Mouse (Mus musculus): ENCODE data around the gene Spon1.

Spon1 gene

DNA sequence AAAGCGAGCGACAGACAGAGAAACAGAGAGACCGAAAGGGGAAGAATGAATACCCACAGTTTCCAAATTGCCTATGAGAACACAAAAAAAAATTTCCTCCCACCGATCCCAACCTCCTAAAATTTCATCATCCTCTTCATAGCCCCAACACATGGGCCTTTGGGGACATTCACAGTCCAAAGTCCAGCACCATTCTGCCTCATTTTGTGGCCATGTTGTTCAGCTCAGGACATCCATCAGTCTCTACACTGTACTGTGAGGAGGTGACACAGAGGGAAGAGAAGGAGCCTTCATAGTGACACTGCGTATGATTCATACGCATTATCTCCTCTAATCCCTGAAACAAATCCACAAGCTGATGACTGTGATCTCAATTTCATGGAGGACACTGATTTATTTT lies 12.7 kb downstream of the Spon1 start:
- no peak for DNase-seq (ENCODE audit: low spot score)

DNA sequence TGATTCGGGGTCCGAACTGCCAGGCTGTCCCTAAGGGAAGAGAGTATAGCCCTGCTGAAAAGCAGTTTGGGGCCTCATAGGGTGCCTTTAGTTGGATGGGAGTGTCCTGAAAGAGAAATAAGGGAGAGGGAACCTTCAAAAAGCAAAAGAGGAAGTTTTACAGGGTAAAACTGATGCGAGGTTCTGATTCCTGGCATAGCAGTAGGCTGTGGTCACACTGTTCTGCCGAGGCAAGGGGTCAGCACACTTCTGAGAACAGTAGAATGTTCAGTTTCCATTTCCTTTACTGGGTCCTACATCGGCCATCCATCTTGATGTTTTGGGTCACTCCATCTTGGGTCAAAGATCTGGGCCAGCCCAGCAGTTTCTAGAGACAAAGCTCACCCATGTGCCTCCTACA lies 14.5 kb downstream of the Spon1 start:
- no peak for DNase-seq (ENCODE audit: low spot score)

DNA sequence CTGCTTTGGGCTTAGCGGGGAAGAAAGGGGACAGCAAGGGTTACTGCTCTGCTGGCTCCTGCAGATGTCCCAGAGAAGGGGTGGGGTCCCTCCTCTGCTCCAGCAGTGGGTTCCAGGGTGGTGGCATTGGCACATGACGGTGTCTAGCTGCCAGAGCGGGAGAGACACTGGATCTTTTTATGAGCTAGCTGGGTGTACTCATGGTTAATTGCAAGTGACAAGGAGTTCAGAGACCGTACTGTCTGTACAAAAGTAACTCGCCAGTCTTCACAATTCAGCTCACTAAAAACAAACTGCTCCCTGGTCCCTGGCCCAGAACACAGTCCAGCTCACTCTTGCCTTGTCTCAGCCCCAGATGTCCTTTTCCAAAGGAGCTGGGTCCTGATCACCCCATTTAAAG lies 26.2 kb downstream of the Spon1 start:
- no peak for DNase-seq (ENCODE audit: low spot score)

DNA sequence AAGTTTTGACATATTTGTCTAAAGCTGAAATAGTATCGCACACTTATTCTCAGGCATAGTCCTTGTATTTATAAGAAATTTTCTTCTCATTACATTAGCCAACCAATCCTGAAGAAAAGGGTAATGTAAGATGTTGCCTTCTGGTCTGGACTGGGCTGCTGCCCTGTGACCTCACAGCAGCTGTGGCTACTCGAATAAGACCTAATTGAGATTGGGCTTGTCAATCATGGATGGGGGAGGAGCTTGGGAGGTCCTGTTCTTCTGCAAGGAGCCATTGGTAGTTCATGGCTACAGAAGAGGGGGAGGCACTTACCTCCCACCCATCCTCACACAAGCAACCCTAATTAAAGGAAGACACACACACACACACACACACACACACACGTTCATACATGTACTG lies 27.1 kb downstream of the Spon1 start:
- DNase-seq (ENCODE audit: low spot score) = no peak

DNA sequence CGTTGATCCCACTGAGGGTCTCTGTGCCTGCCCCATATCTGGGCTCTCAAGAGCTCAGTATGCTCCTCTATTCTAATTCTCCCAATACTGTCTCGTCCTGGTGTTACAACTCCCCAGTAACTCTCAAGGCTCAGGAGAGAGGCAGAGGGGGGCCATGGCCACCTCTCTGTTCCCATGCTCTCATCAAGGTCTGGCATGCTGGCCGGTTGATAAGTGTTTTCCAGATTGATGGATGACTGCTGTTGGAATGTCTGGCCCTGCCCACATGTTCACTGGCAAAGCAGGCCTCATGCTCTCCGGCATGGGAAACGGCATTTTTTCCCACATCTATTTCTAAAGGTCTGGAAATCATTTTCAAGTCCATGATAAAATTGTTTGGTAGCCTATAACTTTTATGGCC lies 29.4 kb downstream of the Spon1 start:
- DNase-seq (ENCODE audit: low spot score) = no peak

DNA sequence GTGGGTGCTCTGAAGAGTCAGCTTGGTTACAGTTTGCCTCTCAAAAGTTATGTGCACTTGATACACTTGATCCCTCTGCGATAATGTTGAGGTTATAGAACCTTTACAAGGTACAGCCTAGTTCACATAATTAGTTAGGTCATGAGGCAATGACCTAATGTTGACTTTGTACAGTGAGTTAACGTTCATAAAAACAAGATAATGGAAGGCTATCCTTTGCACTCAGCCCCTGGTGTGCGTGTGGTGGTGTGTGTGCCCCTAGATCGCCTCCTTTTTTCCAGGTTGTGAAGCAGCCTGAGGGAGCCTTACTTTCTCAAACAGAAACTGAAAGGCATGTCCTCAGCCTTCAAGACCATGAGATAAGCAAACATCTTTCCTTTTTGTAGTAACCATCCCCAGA lies 31.3 kb downstream of the Spon1 start:
- no peak for DNase-seq (ENCODE audit: low spot score)

DNA sequence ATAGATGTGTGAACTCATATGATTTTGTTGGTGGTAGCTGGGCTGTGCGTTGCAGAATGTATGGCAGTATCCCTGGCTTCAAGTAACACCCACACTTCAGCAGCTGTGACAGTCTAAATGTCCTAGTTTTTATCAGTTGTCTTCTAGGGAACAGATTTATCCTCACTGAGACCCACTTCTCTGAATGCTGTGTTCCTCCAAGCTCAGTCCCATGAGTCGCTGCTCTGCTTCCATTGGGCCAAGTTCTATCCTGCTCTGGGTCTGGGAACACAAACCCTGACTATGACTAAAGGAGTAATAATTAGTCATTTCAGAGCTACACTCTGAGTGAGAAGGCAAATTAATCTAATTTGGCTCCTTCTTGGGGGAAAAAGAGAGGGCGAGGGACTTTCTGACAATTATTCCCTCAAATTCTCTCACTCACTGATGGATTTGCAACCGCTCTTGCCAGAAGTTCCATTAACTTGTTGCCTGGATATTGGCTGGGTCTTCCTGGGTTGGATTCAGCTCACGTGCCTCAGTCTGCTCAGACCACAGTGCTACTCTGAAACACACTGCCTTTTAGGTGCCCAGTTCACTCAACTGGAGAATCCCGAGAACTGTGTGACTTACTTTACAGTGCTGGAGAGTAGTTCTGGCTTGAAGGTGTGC lies 32.9 kb downstream of the Spon1 start:
- no peak for DNase-seq (ENCODE audit: low spot score)

DNA sequence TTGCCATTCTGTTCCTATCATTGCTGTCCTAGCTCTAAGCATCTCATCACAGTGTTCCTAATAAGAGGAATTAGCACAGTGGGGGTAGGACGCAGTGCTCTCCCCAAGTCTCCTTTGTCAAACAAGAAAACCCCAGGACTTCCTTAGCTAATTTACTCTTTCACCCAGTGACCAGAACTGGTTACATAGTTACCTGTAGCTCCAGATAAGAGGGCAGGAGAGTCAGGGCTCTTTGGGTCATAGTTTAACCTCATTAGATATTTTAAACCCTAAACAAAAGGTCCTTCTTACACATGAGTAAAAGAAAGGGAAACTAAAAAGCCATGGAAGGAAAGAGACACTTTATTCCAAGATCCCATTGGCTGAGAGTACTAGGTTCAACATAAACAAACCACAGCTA lies 44.0 kb downstream of the Spon1 start:
- DNase-seq (ENCODE audit: low spot score) = no peak

DNA sequence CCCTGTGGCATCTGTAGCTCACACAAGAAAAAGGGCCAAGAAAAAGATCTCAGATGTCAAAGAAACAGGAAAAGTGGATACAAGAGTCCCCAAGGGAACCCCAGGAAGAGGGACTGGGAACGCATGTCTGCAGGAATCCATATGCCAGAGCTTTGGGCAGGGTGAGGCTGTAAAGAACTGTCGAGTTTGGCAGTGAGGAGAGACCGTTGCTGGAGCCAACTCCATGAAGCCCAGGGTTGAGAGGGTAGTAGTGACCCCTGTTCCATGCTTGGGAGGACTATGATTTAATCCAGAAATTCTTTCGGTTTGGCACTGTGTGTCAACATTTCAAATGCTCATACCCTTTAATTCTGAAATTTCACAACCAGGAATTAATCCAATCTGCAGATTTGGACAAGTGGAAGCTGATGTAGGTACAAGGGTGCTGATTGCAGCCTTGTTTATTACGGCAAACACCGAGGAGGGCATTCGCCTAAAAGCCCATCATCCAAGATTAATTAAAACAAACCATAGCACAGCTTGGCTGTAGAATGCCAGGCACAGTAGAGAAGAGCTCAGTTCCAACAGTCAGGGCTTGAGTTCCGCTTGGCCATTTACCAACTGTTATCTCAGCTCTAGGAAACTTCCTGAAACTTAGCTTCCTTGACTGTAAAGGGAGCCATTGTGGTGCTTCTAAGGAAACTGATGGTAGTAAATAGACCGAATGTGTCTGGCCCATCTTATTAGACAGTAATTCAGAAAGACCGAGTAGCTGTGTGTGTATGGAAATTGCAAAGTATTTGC lies 45.8 kb downstream of the Spon1 start:
- DNase-seq (ENCODE audit: low spot score) = no peak

DNA sequence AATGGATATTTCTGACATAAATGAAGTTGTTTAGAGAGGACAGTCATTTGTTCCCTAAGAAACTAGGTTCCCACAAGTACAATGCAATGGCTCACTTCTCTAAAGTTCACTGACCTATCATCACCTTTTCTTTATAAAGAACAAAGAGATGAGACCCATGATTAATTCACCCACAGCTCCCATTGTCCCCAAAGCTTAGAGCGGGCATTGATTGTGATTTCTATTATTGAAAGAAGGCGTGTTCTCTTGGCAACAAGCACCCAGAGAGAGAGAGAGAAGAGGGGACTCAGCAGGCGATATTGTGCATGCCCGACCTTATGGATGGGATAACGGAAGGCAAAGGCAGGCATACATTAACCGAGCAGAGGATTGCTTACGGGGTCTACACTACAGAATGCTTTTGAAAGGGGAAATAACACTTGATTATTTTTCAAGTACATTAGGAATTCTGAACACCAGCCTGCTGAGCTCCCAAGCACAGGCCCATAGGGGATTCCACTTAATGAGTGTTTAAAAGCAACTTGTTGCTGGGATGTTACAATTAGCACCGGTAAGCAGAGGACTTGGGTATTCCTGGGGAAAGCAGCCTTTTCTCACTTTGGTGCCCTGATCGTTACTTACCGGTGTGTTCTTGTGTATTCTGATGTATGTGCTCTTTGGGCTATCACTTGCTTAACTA lies 48.4 kb downstream of the Spon1 start:
- DNase-seq (ENCODE audit: low spot score) = no peak

DNA sequence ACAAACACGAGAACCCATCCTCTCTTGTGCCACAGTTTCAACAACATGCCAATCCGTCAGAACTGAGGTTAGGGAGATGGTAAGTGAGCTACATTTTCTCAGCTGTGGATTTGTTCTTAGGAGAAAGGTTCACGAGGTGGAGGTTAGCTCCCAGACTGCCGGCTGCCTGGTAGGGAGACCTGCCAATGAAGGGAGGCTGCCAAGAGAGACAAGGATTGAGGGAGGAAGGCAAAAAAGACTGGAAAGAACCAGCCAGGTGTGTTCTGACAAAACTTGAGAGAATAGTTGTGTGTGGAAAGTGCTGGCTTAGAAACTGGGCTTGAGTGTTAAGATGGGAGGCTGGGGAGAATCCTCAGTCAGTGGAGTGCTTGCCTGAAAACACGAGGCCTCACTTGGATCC lies 49.9 kb downstream of the Spon1 start:
- DNase-seq (ENCODE audit: low spot score) = no peak

DNA sequence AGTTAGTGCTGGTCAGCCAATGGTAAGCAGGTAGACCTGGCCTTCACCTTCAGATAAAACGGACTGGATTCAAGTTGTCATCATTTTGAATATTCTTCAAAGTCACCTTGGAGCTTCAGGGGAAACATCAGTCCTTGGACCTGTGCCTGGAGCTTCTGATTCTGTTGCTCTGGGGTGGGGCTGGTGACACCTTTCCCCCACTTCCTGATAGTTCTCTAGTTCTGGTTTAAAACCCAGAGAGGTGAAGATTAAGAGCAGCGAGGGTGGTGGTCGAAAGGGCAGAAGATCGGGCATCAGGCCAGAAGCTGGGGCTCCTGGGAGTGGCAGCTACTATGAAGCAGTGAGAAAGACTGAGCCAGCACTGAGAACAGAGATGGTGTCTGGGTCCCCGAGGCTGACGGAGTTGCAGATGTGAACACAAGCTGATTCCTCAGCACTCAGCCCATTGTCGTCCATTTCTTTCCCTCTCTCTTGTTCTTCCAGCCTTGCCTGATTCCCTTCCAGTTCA lies 51.1 kb downstream of the Spon1 start:
- DNase-seq (ENCODE audit: low spot score) = no peak

DNA sequence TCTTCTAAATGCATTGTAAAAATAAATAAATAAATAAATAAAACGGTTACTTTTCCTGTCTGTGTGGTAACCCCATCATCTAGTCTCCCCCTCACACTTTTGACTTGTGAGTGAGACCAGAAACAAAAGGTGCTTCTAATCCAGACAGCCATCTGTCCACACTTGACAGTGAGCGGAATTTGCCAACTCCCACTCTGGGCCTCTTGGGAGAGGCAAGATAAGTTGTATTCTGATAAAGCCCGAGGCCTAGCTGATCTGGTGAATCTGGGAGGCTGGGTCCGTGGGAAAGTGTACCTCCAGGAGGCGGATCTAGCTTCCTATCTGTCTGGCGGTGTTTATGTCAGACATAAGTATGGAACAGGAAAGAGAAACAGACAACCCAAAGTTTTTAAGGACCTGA lies 52.3 kb downstream of the Spon1 start:
- no peak for DNase-seq (ENCODE audit: low spot score)

DNA sequence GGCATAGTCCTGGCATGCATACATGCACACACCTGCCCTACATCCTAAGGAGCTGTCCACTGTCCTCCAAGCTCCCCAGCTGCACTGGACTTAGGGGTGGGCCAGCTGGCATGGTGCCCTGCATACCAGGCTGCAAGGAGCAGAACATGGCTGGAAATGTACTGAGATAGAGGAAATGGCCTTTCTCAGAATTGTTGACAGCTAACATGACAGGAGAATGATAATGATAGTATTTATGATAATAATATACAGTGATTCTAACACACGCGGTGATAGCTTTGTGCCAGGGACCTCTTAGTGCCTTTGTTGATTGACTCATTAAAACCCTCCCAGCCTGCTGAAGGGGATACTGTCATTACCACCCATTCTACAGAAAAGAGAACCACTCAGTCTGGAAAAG lies 54.4 kb downstream of the Spon1 start:
- DNase-seq (ENCODE audit: low spot score) = no peak

DNA sequence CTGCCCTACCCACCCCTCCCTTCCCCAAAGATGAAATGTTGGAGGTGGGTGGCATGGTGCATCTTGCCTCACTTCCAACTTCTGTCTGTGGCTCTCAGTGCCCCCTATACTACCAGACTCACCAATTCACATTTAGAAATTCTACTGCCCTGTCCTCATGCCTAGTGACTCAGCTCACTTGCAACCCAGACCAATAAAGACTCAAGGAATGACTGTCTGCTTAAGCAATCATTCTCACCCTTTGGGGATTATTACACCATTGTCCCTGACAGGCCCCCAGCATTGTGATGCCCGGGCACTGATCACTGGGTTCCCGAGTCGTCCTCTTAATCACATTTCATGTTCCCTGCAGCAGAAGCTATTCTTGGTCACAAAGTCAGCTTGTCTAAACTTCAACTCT lies 57.2 kb downstream of the Spon1 start:
- DNase-seq (ENCODE audit: low spot score) = no peak

DNA sequence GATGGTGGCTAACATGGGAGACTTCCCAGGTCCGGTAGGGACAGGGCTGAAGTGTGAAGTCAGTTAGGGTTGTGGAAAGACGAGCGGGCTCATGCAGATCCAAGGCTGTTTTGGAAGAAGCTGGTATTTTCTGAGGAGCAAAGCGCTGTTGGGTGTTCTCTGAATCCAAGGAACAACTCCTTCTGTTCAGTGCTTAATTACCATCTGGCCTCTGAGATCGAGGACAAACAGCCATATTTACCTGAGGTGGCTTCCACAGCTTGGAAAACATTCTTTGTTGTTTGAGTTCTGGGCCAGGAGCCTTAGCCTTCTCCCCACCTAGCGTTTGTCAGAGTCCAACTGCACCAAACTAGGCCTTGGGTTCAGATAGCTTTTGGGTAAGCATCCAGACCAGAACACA lies 58.9 kb downstream of the Spon1 start:
- DNase-seq (ENCODE audit: low spot score) = no peak

DNA sequence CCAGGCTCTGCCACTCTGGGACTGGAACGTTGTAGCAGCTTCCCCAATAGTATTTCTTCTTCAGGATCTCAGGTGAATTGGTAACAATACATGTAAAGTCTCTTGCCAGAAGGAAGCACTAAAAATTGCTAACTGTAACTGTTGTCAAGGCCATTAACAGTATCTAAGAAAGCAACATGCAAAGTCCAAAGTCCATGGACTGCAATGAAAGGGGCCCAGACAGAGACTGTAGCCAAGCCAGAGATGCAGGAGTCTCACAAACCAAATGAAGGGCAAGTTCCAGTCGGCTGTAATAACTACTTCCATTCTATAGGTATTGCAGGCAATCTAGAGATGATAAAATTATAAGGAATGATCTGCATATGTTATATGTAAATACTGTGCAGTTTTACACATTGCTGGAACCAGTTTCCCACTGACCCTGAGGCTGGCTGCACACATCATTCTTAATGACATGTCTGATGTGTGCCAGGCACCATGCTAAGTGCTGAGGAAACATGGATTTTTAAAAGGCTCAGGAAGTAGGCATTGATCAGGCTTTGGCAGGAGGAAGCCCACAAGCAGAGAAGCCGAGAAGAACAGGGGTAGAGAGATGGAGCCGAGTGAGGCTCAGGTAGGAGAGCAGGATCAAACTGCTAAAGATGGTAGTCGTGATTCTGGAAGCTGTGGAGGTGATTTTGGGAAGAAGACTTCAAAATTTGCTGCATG lies 59.9 kb downstream of the Spon1 start:
- no peak for DNase-seq (ENCODE audit: low spot score)

DNA sequence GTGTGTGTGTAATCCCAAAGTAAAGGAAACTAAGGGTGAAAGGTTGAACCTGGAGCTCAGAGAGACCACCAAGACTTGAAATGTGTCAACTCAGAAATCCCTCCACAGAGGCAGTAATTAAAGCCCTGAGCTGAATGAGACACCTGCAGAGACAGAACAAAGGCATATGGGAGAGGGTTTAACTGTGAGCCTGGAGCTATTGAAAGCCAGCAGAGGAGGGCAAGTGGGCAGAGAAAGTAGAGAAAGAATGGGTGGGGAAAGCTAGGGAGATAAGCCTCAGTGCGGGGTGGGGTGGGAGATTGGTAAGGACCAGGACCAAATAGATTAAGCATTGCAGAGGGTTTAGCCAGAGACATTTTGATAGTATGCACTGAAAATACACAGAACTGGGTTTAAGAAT lies 60.7 kb downstream of the Spon1 start:
- no peak for DNase-seq (ENCODE audit: low spot score)

DNA sequence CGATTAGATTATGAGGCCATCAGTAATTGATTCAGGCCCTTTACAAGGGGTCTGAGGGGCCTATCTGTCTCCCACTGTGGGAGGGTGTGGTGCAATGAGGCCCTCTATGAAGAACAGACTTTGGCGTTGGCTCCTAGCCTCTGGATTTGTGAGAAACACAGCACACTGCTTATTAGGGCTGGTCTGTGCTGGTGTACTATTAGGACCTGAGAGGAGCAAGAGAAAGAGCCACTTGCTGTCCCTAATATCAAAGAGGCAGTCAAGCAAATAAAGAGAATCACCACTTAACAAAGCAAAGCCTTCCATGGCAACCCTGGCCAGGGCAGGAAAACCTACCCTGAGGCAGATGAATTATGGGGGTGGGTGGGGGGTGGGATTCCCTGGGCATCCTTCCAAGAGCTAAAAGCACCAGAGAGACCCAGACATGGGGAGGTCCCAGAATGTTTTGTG lies 62.3 kb downstream of the Spon1 start:
- DNase-seq (ENCODE audit: low spot score) = no peak

DNA sequence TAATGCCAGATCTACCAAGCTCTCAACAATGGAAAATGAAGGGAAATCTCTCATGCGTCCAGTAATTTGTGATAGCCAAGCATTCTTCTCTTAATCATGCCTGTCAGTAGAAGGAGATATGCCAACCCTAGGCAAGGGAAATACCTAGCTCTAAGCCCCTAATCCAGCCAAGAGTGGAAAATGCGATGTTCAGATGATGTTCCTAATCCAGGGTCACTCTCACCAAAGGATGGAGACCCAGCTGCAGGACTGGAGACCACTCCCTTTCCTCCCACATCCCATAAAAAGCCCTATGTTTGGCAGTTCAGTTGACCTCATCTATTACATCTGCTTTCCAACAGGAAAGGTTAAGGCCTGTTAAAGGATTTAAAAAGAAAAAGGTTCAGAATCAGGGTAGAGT lies 62.8 kb downstream of the Spon1 start:
- no peak for DNase-seq (ENCODE audit: low spot score)

DNA sequence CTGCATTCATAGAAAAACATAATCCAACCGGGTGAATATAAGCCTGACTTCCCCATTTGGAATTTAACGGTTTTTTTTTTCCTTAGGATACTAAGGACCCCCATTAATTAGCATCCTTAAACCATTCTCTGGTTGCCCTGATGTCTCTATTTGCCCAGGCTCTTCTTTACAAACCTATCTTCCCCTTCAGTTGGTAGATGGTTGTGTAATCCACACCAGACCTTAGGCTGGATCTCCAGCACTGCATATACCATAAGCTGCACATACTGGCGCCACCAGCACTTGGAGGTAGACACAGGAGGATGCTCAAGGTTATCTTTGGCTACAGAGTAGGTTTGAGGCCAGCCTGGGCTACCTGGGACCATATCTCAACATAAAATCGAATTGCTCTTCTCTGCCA lies 71.4 kb downstream of the Spon1 start:
- no peak for DNase-seq (ENCODE audit: low spot score)

DNA sequence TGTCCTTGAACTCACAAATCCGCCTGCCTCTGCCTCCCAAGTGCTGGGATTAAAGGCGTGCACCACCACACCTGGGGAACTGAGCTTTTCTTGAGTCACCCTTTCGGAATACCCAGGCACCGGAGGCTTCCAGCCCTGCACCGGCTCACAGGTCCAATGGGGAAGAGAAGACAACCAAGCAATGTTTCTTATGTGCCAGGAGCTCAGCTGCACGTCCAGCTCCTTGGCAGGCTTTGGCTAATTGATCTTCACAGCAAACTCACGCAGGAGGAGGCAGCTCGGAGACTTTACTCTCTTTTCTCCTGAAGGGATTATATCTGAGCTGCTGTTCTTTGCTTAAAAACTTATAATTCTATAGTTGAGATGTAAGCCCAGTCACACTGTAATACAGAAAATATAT lies 73.6 kb downstream of the Spon1 start:
- DNase-seq (ENCODE audit: low spot score) = no peak

DNA sequence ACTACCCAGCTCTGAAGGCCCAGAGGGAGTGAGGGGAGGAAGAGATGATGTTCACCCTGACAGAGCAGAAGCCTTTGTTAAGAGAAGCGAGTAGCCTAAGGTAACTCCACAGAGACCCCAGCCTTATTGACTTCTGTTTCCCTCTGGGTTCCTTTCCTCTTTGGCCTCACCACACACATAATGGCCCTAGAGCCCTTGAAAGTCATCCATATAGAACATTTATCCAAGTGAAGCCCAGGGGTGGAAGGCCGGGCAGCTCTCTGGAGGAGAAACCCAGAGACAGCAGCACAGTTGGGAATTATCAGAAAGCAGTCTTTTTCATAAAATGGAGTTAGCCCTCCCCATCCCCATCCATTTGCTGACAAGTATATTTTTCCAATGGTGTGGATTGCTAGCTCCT lies 75.7 kb downstream of the Spon1 start:
- DNase-seq (ENCODE audit: low spot score) = no peak

Measured in adipocyte (in vitro differentiated cells).